Mouse (Mus musculus) liver, embryonic 16.5 days (tissue): ENCODE measurements around the gene Ugt1a9. TPM values are rescaled to one million over a fixed set of nuclear protein-coding genes. Genes with fewer than 3 reads are reported as not detected.

Experiments used
- ATAC-seq: fragments of 200-750 bp; cut with Nextera tagmentation; 2 replicates; pipeline ENCODE4 v1.8.0; 2017; ENCODE audit warnings: low read depth, mild to moderate bottlenecking, moderate number of reproducible peaks, moderate library complexity
- H3K27ac ChIP-seq: fragments of 300-500 bp; sonication (generic); 2 replicates; pipeline ENCODE4 v1.5.1; 2014; ENCODE audit warnings: mild to moderate bottlenecking, low read length
- H3K27me3 ChIP-seq: fragments of 300-500 bp; sonication (generic); 2 replicates; pipeline ENCODE4 v1.6.1; 2014; ENCODE audit warnings: low read depth, low read length, mixed read lengths; ENCODE audit not compliant: control insufficient read depth, insufficient read depth
- H3K36me3 ChIP-seq: fragments of 300-500 bp; sonication (generic); 2 replicates; pipeline ENCODE4 v1.6.1; 2014; ENCODE audit warnings: mild to moderate bottlenecking; ENCODE audit not compliant: control insufficient read depth, insufficient read depth
- H3K4me1 ChIP-seq: fragments of 300-500 bp; sonication (generic); 2 replicates; pipeline ENCODE4 v1.6.1; 2014; ENCODE audit warnings: low read depth, low read length, mixed read lengths; ENCODE audit not compliant: control insufficient read depth
- H3K4me2 ChIP-seq: fragments of 300-500 bp; sonication (generic); 2 replicates; pipeline ENCODE4 v1.6.1; 2014; ENCODE audit warnings: low read depth, low read length, mixed read lengths
- H3K4me3 ChIP-seq: fragments of 300-500 bp; sonication (generic); 2 replicates; pipeline ENCODE4 v1.5.1; 2014; ENCODE audit warnings: low read depth, mild to moderate bottlenecking, low read length
- H3K9ac ChIP-seq: fragments of 300-500 bp; sonication (generic); 2 replicates; pipeline ENCODE4 v1.6.1; 2014; ENCODE audit warnings: low read depth, low read length
- H3K9me3 ChIP-seq: fragments of 300-500 bp; sonication (generic); replicated peaks from 2 replicates; pipeline ENCODE4 v1.6.1; 2016; ENCODE audit warnings: low read length; ENCODE audit not compliant: control insufficient read depth
- WGBS: fragments of 180-500 bp; shearing (Covaris S2); extraction: QIAGEN DNeasy Blood & Tissue Kit; methylation state at CpG from one replicate; pipeline ENCODE4 v1.1.7; 2014; ENCODE audit not compliant: insufficient replicate concordance; 5-methylcytosine and 5-hydroxymethylcytosine counted together
- polyA plus RNA-seq: library from polyadenylated mRNA; unstranded; fragments of >200 nt; fragmentation: Nextera tagmentation; extraction: Ambion mirVana; gene quantifications from 2 replicates; pipeline ENCODE4 v1.2.1, GENCODE M21; 2015

Ugt1a9 gene
- polyA plus RNA-seq, 1 experiment from 2014 or later, result 0.44 TPM

DNA sequence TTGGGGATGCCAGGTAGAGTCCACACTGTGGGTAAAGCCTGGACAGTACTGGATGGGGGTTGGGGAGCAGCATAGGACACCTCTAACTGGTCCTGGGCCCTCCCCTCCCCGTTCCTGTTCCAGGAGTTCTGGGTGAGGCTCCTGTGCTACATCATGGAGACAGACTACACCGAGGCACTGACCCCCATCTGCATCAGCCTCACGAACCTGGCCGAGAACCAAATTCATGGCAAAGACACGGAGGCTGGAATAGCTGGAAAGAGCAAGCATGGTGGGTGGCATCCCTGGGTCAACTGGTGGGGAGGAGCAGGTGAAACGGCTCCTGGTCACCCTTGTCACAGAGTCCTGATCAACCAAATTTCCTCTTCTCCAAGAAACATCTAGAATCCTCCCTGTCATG is 168.2 kb downstream of the Ugt1a9 start:
- H3K36me3 ChIP-seq, result no peaks in the 10 kb centered on the region
- no peak overlapping the region for H3K9ac ChIP-seq
- H3K4me2 ChIP-seq, result no peak overlapping the region
- H3K27me3 ChIP-seq, result no peaks in the 10 kb centered on the region
- no peak overlapping the region for H3K27ac ChIP-seq
- no peak overlapping the region for H3K4me3 ChIP-seq
- 56% methylated on average over 6 of the region's 6 CpGs for WGBS
- H3K4me1 ChIP-seq, result no peaks in the 10 kb centered on the region
- peaks cover 45% of the 10 kb centered on the region for H3K9me3 ChIP-seq
- ATAC-seq, result peak; percentile 14; the same call in 1 of the 2 replicates

DNA sequence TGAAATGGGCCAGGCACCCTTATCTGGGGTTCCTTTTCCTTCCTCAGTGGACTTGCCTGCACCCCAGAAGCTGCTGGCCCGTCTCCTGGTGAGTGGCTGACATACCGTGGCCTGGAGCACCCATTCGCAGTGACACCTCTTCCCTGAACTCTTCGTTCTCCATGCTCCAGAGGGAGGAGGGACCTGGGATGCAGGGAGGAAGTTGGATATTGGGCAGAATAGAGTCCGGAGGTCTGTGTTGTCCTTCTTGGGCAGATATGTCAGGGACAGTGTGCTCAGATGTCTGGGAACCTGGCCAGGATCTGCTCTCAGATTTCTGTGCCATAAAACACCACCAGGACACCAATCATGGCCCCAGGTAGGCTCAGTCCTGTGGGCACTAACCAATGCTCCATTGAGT is 169.5 kb downstream of the Ugt1a9 start:
- H3K4me2 ChIP-seq, result no peak overlapping the region
- H3K36me3 ChIP-seq, result no peaks in the 10 kb centered on the region
- no peak overlapping the region for H3K9ac ChIP-seq
- H3K4me1 ChIP-seq, result no peaks in the 10 kb centered on the region
- H3K9me3 ChIP-seq, result peaks cover 36% of the 10 kb centered on the region
- no peak overlapping the region for H3K4me3 ChIP-seq
- 56% methylated on average over 5 of the region's 5 CpGs for WGBS
- ATAC-seq, result no peak
- no peak overlapping the region for H3K27ac ChIP-seq
- no peaks in the 10 kb centered on the region for H3K27me3 ChIP-seq

DNA sequence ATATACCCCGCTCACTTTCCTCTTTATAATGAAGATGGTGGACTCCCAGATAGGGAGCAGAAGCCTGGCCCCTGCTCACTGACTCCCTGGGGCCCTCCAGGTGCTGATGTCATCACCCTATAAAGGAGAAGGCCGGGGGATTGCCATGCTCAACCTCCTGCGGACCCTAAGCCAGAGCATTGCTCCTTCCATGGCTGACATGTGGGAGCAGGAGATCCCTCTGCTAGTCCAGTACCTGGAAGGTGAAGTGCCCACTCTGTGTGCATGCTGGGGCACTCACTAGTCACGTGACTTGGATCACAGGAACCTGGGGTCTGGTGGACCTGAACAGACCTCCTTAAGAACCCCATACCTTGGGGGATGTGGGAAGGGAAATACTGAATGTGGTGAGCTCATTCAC is 170.0 kb downstream of the Ugt1a9 start:
- no peak overlapping the region for H3K27ac ChIP-seq
- H3K4me2 ChIP-seq, result no peak overlapping the region
- H3K4me3 ChIP-seq, result no peak overlapping the region
- H3K27me3 ChIP-seq, result no peaks in the 10 kb centered on the region
- H3K4me1 ChIP-seq, result no peaks in the 10 kb centered on the region
- 48% methylated on average over 4 of the region's 4 CpGs for WGBS
- ATAC-seq, result no peak
- H3K9me3 ChIP-seq, result peaks cover 34% of the 10 kb centered on the region
- no peak overlapping the region for H3K9ac ChIP-seq
- no peaks in the 10 kb centered on the region for H3K36me3 ChIP-seq

DNA sequence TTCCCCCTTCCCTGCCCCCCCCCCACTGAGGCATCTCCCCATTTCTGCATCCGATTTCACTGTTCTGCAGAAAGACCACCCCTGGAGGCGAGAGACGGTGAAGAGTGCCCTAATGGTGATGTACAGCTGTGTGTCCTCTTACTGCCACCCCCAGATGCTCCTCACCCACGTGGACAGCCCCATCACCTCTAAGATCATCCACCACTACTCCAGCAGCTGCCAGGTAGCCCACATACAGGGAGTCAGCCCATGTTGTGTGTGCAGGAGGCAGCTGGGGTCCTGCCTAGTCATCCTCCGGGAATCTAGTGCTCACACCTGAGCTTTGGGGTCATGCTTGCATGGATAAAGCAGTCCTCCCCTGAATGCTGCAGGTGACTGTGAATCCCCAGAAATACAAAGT is 173.3 kb downstream of the Ugt1a9 start:
- Histone ChIP-seq H3K4me2 (no peak overlapping the region), H3K27me3 (no peaks in the 10 kb centered on the region), H3K9me3 (peaks cover 25% of the 10 kb centered on the region), H3K36me3 (no peaks in the 10 kb centered on the region), H3K4me3 (no peak overlapping the region), H3K4me1 (no peaks in the 10 kb centered on the region), H3K27ac (no peak overlapping the region), H3K9ac (no peak overlapping the region)
- ATAC-seq, result no peak
- 51% methylated on average over 5 of the region's 5 CpGs for WGBS

DNA sequence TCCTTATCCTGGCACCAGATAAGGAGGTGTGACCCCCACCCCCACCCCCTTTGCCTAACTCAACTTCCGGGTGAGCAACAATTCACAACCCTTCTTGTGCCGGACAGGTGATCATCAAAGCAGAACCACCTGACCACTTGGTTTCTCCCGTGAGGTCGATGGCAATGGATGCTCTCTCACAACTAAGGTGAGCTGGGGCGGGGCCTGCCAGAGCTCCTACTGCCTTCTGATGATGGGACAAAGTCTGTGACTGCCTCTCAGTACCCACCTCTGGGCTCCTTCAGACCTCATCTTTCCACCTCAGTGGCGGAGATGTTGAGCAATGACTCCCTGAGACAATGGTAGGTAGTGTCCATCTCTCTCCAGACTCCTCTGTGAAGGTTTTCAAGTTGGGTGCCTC is 175.3 kb downstream of the Ugt1a9 start:
- no peak overlapping the region for H3K4me2 ChIP-seq
- H3K4me1 ChIP-seq, result no peaks in the 10 kb centered on the region
- no peak overlapping the region for H3K27ac ChIP-seq
- H3K9me3 ChIP-seq, result peaks cover 21% of the 10 kb centered on the region
- H3K9ac ChIP-seq, result no peak overlapping the region
- no peaks in the 10 kb centered on the region for H3K27me3 ChIP-seq
- WGBS, result 56% methylated on average over 6 of the region's 6 CpGs
- no peaks in the 10 kb centered on the region for H3K36me3 ChIP-seq
- H3K4me3 ChIP-seq, result no peak overlapping the region
- ATAC-seq, result no peak

DNA sequence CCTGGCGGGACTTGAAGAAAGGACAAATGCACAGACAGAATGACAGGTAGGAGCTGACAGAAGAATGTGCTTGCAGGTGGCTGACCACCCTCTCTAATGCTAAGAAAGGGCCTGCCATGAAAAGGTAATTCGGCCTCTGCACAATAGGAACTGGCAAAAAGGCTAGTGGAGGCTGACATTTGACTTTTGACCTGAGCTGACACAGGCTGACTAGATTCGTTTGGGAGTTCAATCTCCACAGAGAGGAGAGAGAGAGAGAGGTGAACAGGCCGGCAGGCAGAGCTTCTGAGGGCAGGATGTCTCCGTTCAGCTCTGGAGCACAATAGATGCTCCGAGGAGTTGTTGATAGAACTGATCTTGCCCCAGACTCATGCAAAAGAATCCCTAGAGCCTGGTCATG is 175.8 kb downstream of the Ugt1a9 start:
- Histone ChIP-seq H3K4me3 (no peak overlapping the region), H3K9ac (no peak overlapping the region), H3K27ac (no peak overlapping the region), H3K27me3 (no peaks in the 10 kb centered on the region), H3K36me3 (no peaks in the 10 kb centered on the region), H3K4me1 (no peaks in the 10 kb centered on the region), H3K4me2 (no peak overlapping the region), H3K9me3 (peaks cover 18% of the 10 kb centered on the region)
- WGBS, result 35% methylated on average over 6 of the region's 6 CpGs
- ATAC-seq, result no peak

DNA sequence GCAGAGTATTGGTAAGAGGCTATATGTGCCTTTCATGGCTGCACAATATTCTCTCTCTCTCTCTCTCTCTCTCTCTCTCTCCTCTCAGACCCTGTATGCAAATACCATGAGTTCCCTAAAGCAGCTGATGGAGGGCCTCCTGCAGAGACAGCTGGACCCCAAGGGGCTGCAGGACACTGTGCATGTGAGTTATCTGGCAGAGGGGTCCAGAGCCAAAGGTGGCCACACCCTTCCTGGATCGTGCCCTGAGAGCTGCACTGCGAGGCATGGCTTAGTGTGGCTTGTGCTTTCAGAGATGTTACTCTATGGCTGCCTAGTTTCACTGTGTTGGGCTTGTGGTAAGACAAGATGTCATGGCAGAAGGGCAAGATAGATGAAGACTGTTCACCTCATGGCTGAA is 177.1 kb downstream of the Ugt1a9 start:
- 24% methylated on average over 2 of the region's 2 CpGs for WGBS

DNA sequence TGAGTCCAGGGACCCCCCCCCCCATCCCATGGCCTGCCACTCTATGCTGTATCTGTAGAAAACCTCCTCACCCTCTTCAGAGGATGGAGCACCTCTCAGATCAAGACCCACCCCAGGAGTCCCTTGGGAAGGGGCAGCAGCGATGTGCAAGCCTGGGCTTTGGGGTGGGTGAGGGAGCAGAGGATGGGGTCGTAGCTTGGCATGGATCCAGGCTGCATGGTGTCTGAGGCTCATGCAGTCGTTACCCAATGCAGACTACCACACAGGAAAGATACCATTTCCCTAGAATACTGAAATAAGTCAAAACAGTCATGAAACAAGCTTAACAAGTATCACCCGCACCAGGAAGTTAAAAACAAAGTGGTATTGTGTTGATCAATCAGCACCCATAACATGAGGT is 178.1 kb downstream of the Ugt1a9 start:
- no peak overlapping the region for H3K9ac ChIP-seq
- H3K4me2 ChIP-seq, result no peak overlapping the region
- H3K9me3 ChIP-seq, result peaks cover 7% of the 10 kb centered on the region
- 46% methylated on average over 4 of the region's 4 CpGs for WGBS
- H3K36me3 ChIP-seq, result no peaks in the 10 kb centered on the region
- H3K27ac ChIP-seq, result no peak overlapping the region
- ATAC-seq, result no peak
- H3K4me1 ChIP-seq, result no peaks in the 10 kb centered on the region
- no peak overlapping the region for H3K4me3 ChIP-seq
- no peaks in the 10 kb centered on the region for H3K27me3 ChIP-seq

More for the DNA sequence above, 177.1 kb downstream of the Ugt1a9 start:
- Histone ChIP-seq H3K9me3 (peaks cover 11% of the 10 kb centered on the region), H3K4me3 (no peak overlapping the region), H3K9ac (no peak overlapping the region), H3K4me1 (no peaks in the 10 kb centered on the region), H3K27me3 (no peaks in the 10 kb centered on the region), H3K4me2 (no peak overlapping the region), H3K36me3 (no peaks in the 10 kb centered on the region), H3K27ac (no peak overlapping the region)
- ATAC-seq, result no peak

DNA sequence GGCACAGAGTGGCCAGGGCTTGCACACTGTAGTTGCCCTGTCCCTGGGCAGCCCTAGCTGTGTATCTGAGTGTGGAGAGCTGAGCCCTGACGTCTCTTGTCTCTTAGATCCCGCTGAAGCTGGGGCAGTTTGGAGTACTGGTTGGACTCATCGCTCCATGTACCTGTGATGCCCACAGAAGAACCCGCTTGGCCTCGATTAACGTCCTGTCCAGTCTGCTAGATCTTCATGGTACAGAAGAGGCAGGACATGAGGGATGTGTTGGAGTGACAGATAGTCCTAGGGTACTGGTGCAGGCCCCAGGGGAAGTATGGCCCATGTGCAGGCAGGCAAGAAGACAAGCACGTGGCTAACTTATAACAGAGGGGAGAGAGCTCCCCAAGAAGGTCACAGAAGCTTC is 179.0 kb downstream of the Ugt1a9 start:
- Histone ChIP-seq H3K4me2 (no peak overlapping the region), H3K4me1 (no peaks in the 10 kb centered on the region), H3K9me3 (peaks cover 7% of the 10 kb centered on the region), H3K27me3 (no peaks in the 10 kb centered on the region), H3K4me3 (no peak overlapping the region), H3K27ac (no peak overlapping the region), H3K9ac (no peak overlapping the region), H3K36me3 (no peaks in the 10 kb centered on the region)
- no peak for ATAC-seq
- 59% methylated on average over 7 of the region's 7 CpGs for WGBS

DNA sequence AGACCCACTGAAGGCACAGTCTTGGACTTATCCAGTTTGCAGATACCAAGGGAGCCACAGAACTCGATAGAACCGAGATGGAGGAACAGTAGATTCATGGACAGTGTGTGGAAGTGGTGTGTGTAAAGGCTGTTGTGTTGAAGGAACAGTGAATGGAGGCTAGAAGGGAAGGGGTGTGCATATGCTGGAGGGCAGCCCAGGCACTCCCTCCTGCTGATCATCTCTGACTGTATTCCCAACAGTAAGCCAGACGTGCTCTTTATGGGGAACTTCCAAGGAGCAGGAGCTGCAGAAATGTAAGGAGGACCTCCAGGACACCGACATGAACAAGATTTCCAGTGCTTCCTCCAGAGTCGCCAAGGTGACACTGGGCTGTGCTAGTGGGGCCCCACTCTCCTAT is 179.4 kb downstream of the Ugt1a9 start:
- peaks cover 7% of the 10 kb centered on the region for H3K9me3 ChIP-seq
- no peaks in the 10 kb centered on the region for H3K36me3 ChIP-seq
- no peak overlapping the region for H3K27ac ChIP-seq
- H3K4me1 ChIP-seq, result no peaks in the 10 kb centered on the region
- no peak for ATAC-seq
- no peaks in the 10 kb centered on the region for H3K27me3 ChIP-seq
- H3K4me2 ChIP-seq, result no peak overlapping the region
- no peak overlapping the region for H3K9ac ChIP-seq
- H3K4me3 ChIP-seq, result no peak overlapping the region
- 59% methylated on average over 5 of the region's 5 CpGs for WGBS
